Mouse (Mus musculus): ENCODE data around the gene Rbp1. TPM values are rescaled to one million over a fixed set of nuclear protein-coding genes. Genes with fewer than 3 reads are reported as not detected.

Rbp1 gene
- total and polyA plus RNA-seq, 3 experiments, result 0.08 to 0.21 TPM; not detected in 1

DNA sequence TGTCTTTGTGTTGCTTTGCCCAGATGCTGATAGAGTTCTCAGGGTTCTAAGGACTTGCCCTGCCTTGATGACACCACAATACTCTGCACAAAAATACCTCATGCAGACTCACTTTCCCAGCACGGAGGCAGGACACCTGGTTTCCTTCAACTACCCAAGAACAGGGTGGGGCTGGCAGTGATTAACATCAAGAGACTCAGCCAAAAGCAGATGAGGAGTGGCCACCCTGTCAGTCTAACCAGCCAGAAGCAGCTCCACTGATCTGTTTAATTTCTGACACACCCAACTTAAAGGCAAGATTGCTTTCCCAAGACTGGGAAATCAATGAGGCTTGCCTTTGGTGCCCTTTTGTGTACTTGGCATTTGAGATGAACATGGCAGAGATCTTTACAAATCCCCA lies 70.1 kb downstream of the Rbp1 start:
- H3K79me2 ChIP-seq (ENCODE audit: control insufficient read depth, insufficient read depth, low read length, poor library complexity), result no peaks in the 10 kb centered on the region
- peak overlapping the region; percentile 71 for H3K27ac ChIP-seq (ENCODE audit: control insufficient read depth, low read depth, low read length)
- peaks cover 12 to 45% of the 10 kb centered on the region in 2 experiments for H3K4me1 ChIP-seq (ENCODE audit: control insufficient read depth in 1 of 2, insufficient read depth in 2 of 2, low read length in 2 of 2)
- no peak for TF ChIP-seq CHD2 (IDR thresholded peaks at IDR 0.05; ENCODE audit: low read length)
- TF ChIP-seq RCOR1 (IDR thresholded peaks at IDR 0.05; ENCODE audit: low read depth, low read length), result no peak
- H3K36me3 ChIP-seq (ENCODE audit: control insufficient read depth in 1 of 2, insufficient read depth in 2 of 2, low read length in 2 of 2), result peaks cover 0 to 38% of the 10 kb centered on the region in 2 experiments; a peak in 2 of 4 replicates
- H3K27me3 ChIP-seq (ENCODE audit: control insufficient read depth in 1 of 2, insufficient read depth in 2 of 2, low read length in 2 of 2), result no peaks in the 10 kb centered on the region
- no peaks in the 10 kb centered on the region for H3K9me3 ChIP-seq (replicated peaks; ENCODE audit: insufficient read depth, low read length)
- H3K4me3 ChIP-seq (ENCODE audit: control insufficient read depth in 1 of 2, insufficient read depth in 1 of 2, low read depth in 2 of 2, low read length in 2 of 2), result no peak overlapping the region
- H3K9ac ChIP-seq (ENCODE audit: control insufficient read depth, low read depth, low read length, poor library complexity, severe bottlenecking), result no peak overlapping the region
- no peak for DNase-seq (ENCODE audit: low read depth, low spot score)

Other genes with a start within 250 kb of the Rbp1 start
- gene Nmnat3, start 135.5 kb upstream of the Rbp1 start, total RNA-seq (2012; rRNA removed), result 9.8 and 14.4 TPM in 2 replicates
- 10 to 100 TPM in 1 of 2 experiments, not detected in 1; 15.2 TPM for gene Nmnat3, start 135.5 kb upstream of the Rbp1 start, polyA plus RNA-seq (2012; ENCODE audit: insufficient read depth in 1 of 2, insufficient read length in 2 of 2, low read depth in 1 of 2, low replicate concordance in 2 of 2, missing spikeins in 1 of 2)
- gene Rbp2, start 63.2 kb downstream of the Rbp1 start, total RNA-seq (2012; rRNA removed), result not detected in 2 replicates
- gene Rbp2, start 63.2 kb downstream of the Rbp1 start, polyA plus RNA-seq (2012; ENCODE audit: insufficient read depth in 1 of 2, insufficient read length in 2 of 2, low read depth in 1 of 2, low replicate concordance in 2 of 2, missing spikeins in 1 of 2), result under 1 TPM in 1 of 2 experiments, not detected in 1; 0.11 TPM
- 97.7 and 102 TPM in 2 replicates for gene Copb2, start 140.8 kb downstream of the Rbp1 start, total RNA-seq (2012; rRNA removed)
- 10 to 100 TPM; 84.4 to 93.3 TPM for gene Copb2, start 140.8 kb downstream of the Rbp1 start, polyA plus RNA-seq (2012; ENCODE audit: insufficient read depth in 1 of 2, insufficient read length in 2 of 2, low read depth in 1 of 2, low replicate concordance in 2 of 2, missing spikeins in 1 of 2)
- gene Mrps22, start 178.7 kb downstream of the Rbp1 start, total RNA-seq (2012; rRNA removed), result 124 and 129 TPM in 2 replicates
- gene Mrps22, start 178.7 kb downstream of the Rbp1 start, polyA plus RNA-seq (2012; ENCODE audit: insufficient read depth in 1 of 2, insufficient read length in 2 of 2, low read depth in 1 of 2, low replicate concordance in 2 of 2, missing spikeins in 1 of 2), result 100 to 1,000 TPM in 1 of 2 experiments, 10 to 100 TPM in 1; 75.0 to 165 TPM

Measured in MEL (cell line).